Mouse (Mus musculus) embryo, embryonic 11.5 days (tissue): ENCODE measurements around the gene Wars.
"Not testable (repeated sequence)": the region's sequence is repeated elsewhere in the genome, so short reads cannot be mapped to it uniquely, and the experiment has no call there.

Experiments
- DNase-seq: peaks from one replicate; pipeline ENCODE4 v3.0.0-alpha.2; 2012; ENCODE audit warnings: low read depth, low spot score

The Wars gene

DNA sequence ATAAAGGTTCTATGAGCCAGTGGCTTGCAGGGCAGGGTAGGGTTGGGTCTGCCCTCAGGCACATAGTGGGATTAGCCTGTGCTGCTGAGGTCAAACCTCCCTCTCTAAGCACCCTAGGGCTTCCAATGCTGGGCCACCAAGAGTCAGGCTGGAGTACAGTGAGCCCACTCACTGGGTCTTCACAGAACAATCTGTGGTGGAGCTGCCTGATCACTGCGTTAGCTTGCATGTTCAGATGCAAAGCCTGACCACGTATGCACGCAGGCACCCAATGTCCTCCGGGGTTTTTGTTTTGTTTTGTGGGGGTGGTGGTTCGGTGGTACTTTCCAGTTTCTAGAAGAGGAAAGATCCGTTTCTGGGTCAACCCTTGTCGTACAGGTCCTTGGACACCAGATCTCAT, 36.9 kb downstream of the Wars start:
- no peak for DNase-seq

DNA sequence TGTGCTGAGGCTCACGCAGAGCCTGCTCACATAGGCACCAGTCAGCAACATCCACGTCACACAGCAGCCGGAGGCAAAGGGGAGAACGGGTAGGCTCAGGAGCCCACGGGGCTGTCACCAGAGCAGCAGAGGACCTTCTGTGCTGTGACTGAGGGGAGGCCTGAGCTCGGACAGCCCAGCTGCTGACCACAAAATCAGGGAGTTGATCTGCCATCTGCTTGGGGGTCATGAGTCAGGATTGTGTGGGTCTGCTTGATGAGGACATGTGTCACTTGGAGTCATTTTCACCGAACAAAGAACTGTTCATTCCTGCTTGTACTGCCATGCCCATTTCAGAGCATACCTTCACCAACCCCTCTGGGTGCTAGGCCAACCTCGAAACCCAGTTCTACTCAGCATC, 37.8 kb downstream of the Wars start:
- DNase-seq = no peak

DNA sequence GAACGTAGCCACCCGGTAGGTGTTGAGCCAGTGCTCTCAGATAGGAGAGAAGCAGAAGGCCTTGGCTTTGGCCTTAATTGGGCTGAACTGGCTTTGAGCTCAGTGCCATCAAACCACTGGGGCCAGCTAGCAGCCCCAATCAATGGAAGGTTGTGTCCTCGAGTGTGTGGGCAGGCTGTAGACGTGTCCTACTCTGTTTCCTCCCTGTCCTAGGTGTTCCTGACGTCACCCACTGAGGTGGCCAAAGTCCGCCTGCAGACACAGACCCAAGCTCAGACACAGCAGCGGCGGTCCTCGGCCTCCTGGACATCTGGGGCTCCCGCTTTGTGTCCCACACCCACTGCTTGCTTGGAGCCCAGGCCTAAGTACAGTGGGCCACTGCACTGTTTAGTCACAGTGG, 38.9 kb downstream of the Wars start:
- DNase-seq = no peak

DNA sequence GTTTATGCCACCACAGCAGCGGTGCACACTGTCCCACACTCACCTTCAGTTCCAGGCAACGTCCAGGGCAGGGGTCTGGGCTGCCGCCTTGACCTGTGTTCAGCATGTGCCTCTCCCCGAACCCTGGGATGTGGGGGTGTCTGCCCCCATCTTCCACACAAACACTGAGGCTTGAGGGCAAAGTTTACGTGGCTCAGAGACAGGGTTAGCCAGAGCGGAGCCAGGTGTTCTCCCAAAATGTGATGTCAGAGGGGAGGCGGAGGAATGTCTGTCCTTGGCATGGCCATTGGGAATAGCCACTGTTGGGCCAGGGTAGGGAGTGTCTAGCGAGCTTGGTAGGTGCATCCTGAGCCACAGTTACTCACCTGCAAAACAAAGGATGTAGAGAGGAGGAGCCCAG, 41.2 kb downstream of the Wars start:
- no peak for DNase-seq

DNA sequence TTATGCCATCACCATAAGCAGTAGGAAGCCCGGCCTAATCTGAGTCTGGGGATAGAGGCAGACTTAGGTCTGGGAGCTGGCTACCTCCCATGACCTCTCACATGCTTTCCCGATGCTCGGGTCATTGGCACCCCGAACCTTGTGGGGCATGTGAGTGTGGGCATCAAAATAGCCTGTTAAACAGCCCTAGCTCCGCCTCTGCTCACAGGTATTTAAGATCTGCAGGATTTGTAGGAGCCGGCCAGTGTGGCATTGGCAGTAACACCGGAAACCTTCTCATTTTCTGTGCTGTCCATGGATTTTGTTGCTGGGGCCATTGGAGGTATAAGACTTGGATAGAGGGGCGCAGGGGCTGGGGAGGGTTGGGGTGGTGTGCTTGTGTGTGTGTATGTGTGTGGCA, 43.1 kb downstream of the Wars start:
- no peak for DNase-seq

DNA sequence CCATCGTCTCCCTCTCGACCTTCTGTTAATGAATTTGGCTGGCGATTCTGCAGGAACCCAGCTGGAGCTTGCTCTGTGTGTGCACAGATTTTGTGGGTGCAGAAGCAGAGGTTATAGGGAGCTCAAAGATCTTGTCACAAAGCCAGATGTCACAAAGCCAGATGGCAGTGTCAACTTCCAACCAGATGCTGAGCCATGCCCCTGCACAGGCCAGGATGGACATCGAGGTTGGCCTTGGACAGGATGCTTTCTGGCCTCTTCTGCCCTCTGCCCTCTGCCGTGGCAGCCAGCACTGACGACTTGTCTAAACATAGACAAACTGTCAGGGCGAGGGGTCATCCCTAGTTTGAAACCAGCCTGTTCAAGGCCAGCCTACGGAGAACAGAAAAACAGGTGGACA, 43.8 kb downstream of the Wars start:
- no peak for DNase-seq

DNA sequence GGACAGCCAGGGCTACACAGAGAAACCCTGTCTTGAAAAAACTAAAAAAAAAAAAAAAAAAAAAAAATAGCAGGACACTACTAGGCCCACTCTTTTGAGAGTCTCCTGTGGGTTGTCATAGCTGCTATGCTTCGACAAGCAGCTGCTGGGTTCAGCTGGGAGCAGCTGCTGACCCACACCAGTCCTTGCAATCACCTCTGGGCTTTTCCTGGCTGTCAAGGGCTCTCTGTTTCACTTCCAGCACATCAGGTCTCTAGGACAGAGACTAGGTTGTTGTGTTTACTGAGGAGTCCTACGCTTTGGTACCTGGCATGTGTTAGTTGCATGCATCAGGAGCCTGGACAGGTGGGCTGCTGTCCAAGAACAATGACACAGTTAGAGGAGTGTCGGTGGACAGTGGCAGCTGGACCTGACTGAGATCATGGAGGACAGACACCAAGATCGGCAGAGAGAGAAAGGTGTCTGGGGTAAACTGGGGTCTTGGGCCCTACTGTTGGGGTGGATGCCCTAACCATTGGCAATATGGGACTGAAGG, 44.4 kb downstream of the Wars start:
- DNase-seq = no peak

DNA sequence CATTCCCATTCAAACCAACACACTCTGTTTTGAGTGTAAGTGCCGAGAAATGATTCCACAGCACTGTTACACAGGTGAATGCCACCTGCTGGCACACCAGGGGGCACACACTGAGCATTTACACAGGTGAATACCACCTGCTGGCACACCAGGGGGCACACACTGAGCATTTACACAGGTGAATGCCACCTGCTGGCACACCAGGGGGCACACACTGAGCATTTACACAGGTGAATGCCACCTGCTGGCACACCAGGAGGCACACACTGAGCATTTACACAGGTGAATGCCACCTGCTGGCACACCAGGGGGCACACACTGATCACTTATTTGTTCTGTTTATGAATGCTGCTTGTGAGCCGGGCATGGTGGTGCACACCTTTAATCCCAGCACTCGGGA, 45.9 kb downstream of the Wars start:
- not testable (repeated sequence) for DNase-seq

DNA sequence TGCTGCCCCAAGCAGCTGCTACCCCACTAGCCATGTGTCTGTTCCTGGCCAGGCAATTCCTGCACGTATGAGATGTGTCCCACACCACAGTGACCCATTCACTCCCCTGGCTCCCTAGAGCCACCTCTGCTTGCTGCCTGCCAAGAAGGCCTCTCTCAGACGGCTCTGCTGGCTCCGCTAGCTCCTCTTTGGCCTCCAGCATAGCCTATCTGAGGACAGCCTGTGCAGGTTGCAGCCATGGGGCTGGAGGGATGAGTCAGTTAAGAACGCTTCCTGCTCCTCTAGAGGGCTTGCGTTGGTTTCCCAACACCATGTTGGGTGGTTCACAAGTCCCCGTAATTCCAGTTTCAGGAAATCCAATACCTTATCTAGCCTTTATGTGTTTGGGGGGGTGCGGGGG, 51.3 kb downstream of the Wars start:
- no peak for DNase-seq

DNA sequence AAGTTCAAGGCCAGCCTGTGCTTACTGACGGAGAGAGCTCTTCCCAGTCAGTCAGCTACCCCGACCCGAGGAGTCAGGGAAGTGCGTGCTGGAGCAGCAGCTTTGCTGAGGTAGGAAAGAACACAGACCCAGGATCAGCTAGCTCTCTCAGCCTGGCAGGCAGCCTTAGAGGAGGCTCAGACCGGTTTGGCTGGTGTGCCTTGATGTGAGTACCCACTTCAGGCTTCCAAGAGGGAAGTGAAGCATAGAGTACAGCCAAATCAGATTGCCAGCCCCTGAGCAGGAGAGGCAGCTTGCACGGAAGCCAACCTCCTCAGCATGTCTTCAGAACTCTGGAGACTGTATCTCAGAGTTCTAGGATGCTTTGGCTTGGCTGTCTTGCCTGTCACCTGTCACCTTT, 52.8 kb downstream of the Wars start:
- no peak for DNase-seq

DNA sequence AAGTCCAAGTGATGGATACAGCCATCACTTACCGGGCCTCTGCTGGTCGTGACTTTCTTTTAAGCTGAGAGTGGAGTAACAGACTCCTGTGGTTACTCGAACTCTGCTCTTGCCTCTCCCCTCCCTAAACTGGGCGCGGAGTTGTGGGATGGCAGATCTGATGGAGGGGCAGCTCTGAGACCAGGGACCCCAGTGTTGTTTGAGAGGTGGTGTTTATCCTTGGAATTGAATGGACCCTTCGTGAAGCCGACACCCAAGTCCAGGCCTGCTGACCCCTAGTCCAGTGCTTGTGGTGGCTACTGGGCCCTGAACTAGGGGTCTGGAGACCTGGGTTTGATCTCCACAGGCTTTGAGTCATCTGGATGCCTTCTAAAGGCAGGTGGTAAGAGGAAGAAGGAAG, 57.3 kb downstream of the Wars start:
- DNase-seq = no peak

DNA sequence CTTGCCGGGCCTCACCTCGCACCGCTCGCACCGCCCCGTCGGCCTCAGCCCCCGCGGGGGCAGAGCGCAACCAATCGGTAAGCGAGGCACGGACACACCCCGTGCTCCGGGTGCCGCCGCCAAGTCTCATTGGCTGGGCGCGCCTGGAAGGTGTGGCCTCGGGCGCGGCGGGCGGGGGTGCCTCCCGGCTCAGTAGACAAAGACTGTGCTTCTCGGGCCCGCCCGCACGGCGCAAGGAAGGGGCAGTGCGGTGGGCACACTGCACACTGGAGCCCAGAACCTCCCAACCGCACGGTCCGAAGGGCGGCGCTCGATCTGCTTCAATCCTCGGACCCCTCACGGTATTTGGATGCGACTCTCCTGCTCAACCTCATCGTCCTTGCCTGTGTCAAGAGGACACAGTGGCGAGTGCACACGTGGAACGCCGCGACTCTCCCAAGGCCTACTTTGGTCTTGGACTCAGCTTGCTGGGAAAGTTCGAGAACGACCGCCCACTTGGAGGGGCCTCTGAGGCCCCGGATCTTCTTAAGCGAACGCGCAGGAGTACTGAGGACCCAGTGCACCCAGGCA, 58.0 kb downstream of the Wars start, which contains the start of the genes Slc25a29 and Slc25a47:
Gene Slc25a29 (minus strand): TSS at position 44 of the 570 bp plus-strand sequence.
Gene Slc25a47 (plus strand): TSS at position 207 of the 570 bp plus-strand sequence.
- DNase-seq = peak; percentile 92

DNA sequence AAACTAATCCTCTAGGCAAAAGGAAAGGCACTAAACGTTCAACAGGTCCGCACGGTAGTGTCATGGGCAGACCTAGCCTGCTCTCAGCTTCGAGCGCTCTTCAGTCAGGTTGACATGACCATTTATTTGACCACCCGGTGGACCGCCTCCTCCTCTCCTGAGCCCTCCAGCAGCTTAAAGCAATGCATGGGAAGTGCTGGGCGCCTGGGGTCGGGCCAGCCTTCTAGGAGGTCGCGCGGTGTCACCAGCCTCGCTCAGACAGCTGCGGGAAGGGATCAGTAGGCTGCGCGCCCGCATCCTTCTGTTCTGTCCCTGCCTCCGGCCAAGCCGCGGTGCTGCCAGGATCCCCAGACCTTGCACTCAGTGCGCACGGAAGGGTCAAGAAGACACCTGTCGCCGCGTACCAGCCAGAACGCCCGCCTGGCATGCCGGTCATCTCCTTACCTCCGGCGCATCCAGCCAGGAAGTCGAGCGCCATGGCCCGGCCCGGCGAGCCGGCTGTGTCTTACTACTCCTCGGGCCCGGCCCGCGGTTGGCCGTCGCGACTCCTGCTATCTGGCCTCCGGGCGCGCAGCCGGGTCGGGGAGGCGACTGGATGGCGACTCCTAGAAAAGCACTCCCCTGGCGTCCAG, 58.6 kb downstream of the Wars start:
- peak; percentile 5 for DNase-seq

DNA sequence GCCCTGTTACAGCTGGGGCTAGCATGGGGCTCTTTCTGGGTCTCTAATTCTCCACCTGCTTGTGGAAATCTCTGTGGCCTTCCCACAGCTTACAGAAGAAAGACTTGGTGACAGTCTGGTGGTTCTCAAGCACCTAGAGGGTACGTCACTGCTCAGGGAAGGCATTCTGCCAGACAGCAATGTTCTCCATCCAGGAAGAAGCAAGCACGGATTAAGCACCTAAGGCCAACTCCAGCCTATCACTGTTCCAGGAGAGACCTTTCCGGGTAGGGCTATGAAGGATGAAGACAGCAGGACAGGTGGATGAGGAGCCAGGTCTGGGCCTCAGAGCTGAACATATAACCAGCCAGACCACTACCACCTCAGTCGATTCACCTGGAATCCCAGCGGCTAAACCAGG, 59.2 kb downstream of the Wars start:
- DNase-seq = no peak

DNA sequence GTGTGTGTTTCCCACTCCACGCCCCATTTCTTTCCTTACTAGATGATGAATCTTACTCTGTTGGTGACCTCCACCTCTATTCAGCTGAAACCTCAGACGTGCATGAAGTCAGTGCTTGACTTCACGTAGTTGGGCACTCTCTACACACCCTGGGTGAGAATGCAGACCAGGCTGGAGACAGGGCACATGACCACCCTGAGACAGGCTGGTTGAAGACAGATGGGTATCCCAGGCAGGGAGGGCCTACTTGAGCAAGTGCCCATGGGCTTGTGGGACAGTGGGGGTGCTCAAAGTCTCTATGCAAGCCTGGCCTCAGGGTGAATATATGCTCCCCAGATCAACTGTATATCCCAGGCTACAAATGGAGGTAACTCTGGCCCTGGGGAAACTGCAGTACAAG, 59.6 kb downstream of the Wars start:
- DNase-seq = no peak

DNA sequence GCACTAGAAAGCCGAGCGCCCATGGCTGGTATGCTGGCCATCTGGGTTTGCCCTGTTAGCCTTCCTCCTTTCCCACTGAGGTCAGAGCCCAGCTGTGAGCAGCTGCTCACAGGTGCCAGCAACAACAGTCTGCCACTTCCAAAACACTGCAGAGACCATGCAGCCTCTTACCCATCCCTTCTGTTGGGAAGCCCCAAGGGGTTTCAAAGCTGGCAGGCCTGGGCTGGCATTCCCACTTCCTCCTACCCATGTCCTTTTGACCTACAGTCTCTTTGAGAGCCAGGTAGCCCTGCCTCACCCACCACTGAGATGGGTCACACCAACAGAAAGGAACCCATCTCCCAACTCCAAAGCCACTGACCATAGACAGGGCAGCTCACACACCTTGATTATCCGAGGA, 60.6 kb downstream of the Wars start:
- no peak for DNase-seq

DNA sequence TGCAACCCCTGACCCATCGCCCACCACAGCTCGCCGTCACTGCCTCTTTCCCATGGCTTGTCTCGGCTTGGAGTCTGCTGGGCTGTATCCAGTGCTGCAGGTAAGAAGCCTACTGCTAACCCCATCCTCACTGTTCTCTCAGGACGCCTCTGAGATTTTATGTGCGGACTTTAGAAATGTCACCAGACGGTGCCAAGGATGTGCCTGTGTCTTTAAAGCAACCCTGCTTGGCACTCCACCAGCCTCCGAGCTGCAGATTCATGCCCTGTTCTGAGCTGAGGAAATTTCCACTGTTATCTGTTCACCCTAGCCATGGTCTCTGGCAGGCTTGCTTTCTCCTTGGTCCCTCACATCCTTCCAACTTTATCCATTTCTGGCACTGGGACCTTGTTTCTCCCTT, 61.1 kb downstream of the Wars start:
- DNase-seq = no peak

DNA sequence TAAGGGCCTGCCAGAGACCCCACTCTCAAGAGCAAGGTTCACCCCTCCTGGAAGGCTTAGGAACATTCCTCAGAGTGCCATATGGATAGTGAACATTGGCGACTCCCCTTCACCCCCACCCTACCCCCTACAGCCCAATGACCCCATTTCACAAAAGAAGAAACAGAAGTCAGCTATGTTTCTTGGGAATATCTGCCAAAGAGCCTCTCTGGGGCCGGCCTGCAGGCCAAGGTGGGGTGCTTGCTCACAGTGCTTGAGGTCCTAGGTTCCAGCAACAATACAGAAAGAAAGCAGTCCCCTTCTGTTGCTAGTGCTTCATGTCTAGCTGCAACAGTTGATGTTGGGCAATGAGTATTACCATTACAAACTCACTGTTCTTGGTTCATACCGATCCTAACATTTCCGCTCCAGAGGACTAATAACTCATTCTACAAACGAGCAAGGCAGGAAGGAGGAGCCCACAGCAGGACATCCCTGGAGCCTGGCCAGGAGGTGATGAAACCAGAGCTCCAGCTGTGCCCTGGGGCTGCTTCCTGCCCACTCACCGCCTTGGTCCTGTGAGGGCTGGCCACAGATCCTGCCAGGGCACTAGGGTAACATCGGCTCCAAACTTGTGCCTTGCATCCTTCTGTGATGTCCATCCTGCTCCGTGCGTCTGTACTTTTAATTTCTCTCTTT, 61.9 kb downstream of the Wars start:
- DNase-seq = no peak

DNA sequence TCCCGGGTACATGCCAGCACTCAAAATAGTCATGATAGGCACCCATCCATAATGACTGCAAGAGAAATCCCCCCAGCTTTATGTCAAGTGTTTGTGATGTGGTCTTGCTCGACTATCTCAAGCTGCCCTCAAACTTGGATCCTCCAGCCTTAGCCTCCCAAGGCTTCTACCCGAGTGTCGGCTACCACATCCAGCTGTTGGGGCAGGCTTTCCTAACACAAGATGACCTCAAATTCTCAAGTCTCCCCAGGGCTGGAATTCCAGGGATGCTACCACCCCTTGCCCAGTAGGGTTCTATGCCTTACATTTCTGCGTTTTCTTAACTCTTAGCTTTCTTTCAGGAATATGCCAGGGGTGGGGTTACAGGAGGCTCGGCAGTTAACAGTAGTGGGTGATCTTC, 63.6 kb downstream of the Wars start:
- no peak for DNase-seq

DNA sequence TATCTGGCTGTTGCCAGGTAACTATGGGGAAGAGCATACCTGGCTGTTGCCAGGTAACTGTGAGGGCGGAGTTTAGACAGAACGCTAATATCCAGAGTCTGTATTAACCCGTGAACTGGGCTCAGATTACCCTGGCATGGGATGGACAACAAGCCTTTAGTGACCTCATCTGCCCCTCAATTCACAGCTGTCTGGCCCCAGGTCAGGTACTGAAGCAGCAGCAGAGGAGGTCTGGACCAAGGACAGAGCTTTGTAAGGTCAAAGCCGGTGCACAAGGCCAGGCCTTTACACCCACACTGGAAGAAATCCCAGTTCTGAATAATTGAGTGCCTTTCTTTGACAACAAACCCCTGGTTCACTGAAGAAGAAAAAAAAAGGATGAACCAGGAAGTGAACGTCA, 64.3 kb downstream of the Wars start:
- DNase-seq = no peak

DNA sequence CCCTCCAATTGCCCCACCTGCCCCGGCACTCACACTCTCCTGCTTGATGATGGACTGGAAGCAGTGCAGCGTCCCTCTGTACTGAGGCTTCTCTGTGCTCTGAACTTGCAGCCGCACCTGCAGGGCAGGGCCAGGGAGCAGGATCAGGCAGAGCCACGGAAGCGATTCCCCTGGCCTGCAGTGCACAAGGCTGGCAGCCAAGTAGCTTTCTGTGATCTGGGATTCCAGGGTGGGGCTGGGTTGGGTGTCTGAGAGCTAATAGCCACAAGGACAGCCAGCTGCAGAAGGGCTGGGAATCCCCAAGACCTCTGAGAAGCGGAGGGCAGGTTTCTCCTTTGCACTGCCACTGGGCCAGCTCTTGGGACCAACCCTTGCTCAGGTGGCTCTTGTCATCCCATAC, 66.3 kb downstream of the Wars start:
- no peak for DNase-seq

DNA sequence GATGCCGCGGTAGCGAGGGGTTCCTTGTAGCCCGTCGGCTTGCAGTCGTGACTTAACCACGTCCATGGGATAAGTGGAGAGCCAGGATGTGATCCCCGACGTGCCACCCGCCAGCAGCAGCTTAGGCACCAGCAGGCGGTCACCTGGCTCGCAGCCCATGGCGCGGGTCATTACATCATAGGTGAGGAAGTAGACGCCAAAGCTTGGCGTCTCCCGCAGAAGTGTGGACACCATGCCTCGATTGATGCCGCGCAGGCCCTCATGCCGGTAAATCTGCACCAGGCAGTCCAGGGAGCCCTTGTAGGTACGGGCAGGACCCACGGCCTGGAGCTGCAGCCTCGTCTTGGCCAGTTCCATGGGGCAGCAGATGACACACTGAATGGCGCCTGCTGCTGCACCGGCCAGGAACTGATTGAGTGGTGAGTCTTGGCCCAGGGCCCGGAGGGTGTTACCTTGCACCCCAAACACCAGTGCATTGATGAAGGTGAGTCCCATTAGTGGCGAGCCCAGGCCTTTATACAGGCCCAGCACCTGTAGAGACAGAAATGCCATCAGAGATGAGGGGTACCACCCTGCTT, 66.9 kb downstream of the Wars start:
- DNase-seq = no peak
